Mouse (Mus musculus) liver, adult 2 months (tissue): ENCODE measurements around the gene Ttll3.

Experiments
- CTCF ChIP-seq: fragments of 200-500 bp; IDR thresholded peaks from 2 replicates; pipeline ENCODE4 v1.5.1; 2011; ENCODE audit warnings: low read depth, low read length, control low read depth
- POLR2A ChIP-seq: fragments of 200-500 bp; IDR thresholded peaks from 2 replicates; pipeline ENCODE4 v1.6.1; 2011; ENCODE audit warnings: low read length, control low read depth; ENCODE audit not compliant: insufficient read depth; ENCODE audit errors: extremely low read depth

- no peak for TF ChIP-seq POLR2A
- TF ChIP-seq CTCF, result no peak
Measured at GRCm38 (mm10) chr6:113447639-113448038, 58.6 kb downstream of the Ttll3 start.
